Mouse (Mus musculus) left cerebral cortex, adult 18-20 months (tissue): ENCODE data around the gene Rps6kl1. TPM values are rescaled to one million over a fixed set of nuclear protein-coding genes. Genes with fewer than 3 reads are reported as not detected.
A peak's percentile ranks its signal among the peaks of the same experiment; 100 is the strongest.

ENCODE experiments used
- DNase-seq, 2 experiments: peaks; one replicate each; pipeline ENCODE4 v3.0.0; 2021 to 2022; ENCODE audit warnings: low spot score in 2 of 2, mixed read lengths in 1 of 2
- long read RNA-seq, 2 experiments: library from polyadenylated mRNA; stranded (forward); transcript quantifications; one replicate each; pipeline ENCODE4 v2.0.0; 2021
- total RNA-seq, 2 experiments: library from RNA; stranded (reverse); gene quantifications; 2 replicates each; pipeline ENCODE4 v1.2.3; 2021

Gene Rps6kl1
- 10 to 100 TPM; 31.4 to 32.8 TPM for total RNA-seq
- long read RNA-seq, experiment 1, transcript Rps6kl1-202 (11 exons, 2,881 nt), result major isoform, 32 of 67 reads
- long read RNA-seq, experiment 1, partial matches to known transcripts, result 5 of 67 reads
- long read RNA-seq, experiment 1, other reads (novel, unspliced or antisense), result 30 of 67 reads
- long read RNA-seq, experiment 2, transcript Rps6kl1-202 (11 exons, 2,881 nt), result major isoform, 26 of 41 reads
- long read RNA-seq, experiment 2, partial matches to known transcripts, result 3 of 41 reads
- long read RNA-seq, experiment 2, other reads (novel, unspliced or antisense), result 12 of 41 reads

GRCm38 (mm10) chr12:85151002-85151774 is at the start of gene Rps6kl1:
TSS of gene Rps6kl1 (minus strand) at chr12:85151264.
- DNase-seq, result peak; percentile 77 to 80

- no peak for DNase-seq
Observed at GRCm38 (mm10) chr12:85199954-85200353, 48.9 kb upstream of the Rps6kl1 start.

GRCm38 (mm10) chr12:85197936-85198335 is 46.9 kb upstream of the Rps6kl1 start:
- DNase-seq, result no peak

- no peak for DNase-seq
Observed at GRCm38 (mm10) chr12:85197371-85197770, 46.3 kb upstream of the Rps6kl1 start.

- DNase-seq, result no peak
Observed at GRCm38 (mm10) chr12:85196191-85196590, 45.1 kb upstream of the Rps6kl1 start.

GRCm38 (mm10) chr12:85195086-85195485 is 44.0 kb upstream of the Rps6kl1 start:
- no peak for DNase-seq

- no peak for DNase-seq
Observed at GRCm38 (mm10) chr12:85194623-85195018, 43.6 kb upstream of the Rps6kl1 start.

GRCm38 (mm10) chr12:85193923-85194622 is 43.0 kb upstream of the Rps6kl1 start:
- DNase-seq, result no peak

GRCm38 (mm10) chr12:85193146-85193545 is 42.1 kb upstream of the Rps6kl1 start:
- no peak for DNase-seq

- no peak for DNase-seq
Observed at GRCm38 (mm10) chr12:85192461-85193108, 41.5 kb upstream of the Rps6kl1 start.

GRCm38 (mm10) chr12:85190290-85190689 is 39.2 kb upstream of the Rps6kl1 start:
- no peak for DNase-seq

- no peak for DNase-seq
Observed at GRCm38 (mm10) chr12:85186361-85186760, 35.3 kb upstream of the Rps6kl1 start.

- DNase-seq, result no peak
Observed at GRCm38 (mm10) chr12:85185810-85186209, 34.7 kb upstream of the Rps6kl1 start.

GRCm38 (mm10) chr12:85184118-85184517 is 33.1 kb upstream of the Rps6kl1 start:
- no peak for DNase-seq

GRCm38 (mm10) chr12:85182898-85183297 is 31.8 kb upstream of the Rps6kl1 start:
- DNase-seq, result no peak

- no peak for DNase-seq
Observed at GRCm38 (mm10) chr12:85182345-85182643, 31.2 kb upstream of the Rps6kl1 start.

- DNase-seq, result no peak
Observed at GRCm38 (mm10) chr12:85181475-85182344, 30.6 kb upstream of the Rps6kl1 start.

- no peak for DNase-seq
Observed at GRCm38 (mm10) chr12:85178294-85178693, 27.2 kb upstream of the Rps6kl1 start.

- no peak for DNase-seq
Observed at GRCm38 (mm10) chr12:85177740-85178239, 26.7 kb upstream of the Rps6kl1 start, which contains the start of gene Pgf. TSS of gene Pgf (minus strand) at chr12:85177790.

GRCm38 (mm10) chr12:85176846-85177523 is 25.9 kb upstream of the Rps6kl1 start:
- DNase-seq, result peak in 1 of 2 experiments; percentile 19
